Mouse (Mus musculus) brown adipose tissue, adult 24 weeks (tissue): ENCODE measurements around the gene Maff. TPM values are rescaled to one million over a fixed set of nuclear protein-coding genes. Genes with fewer than 3 reads are reported as not detected.

Experiments
- H3K27ac ChIP-seq: fragments of 200-500 bp; replicated peaks from 2 replicates; pipeline ENCODE4 v1.5.1; 2012; ENCODE audit warnings: low read depth, mild to moderate bottlenecking, low read length
- H3K4me1 ChIP-seq: fragments of 200-500 bp; 2 replicates; pipeline ENCODE4 v1.6.1; 2012; ENCODE audit warnings: low read length, mixed read lengths; ENCODE audit not compliant: control insufficient read depth, insufficient read depth, insufficient read length
- H3K4me3 ChIP-seq: fragments of 200-500 bp; 2 replicates; pipeline ENCODE4 v1.5.1; 2012; ENCODE audit warnings: low read depth, mild to moderate bottlenecking, low read length, moderate library complexity; ENCODE audit not compliant: insufficient read depth
- polyA plus RNA-seq: library from polyadenylated mRNA; stranded (reverse); fragments of >200 nt; gene quantifications from 2 replicates; pipeline ENCODE4 v1.2.4, GENCODE M21; 2012; ENCODE audit not compliant: missing spikeins, insufficient read depth, insufficient read length

Maff gene
- polyA plus RNA-seq, 1 experiment = 11.4 TPM

- peak overlapping the region; percentile 85 for H3K4me3 ChIP-seq
- peak overlapping the region; percentile 77 for H3K27ac ChIP-seq
Observed at GRCm38 (mm10) chr15:79347845-79348506, 1.6 kb downstream of the Maff start.

GRCm38 (mm10) chr15:79348651-79349050 lies 2.2 kb downstream of the Maff start:
- Histone ChIP-seq H3K4me1 (peaks cover 12% of the 10 kb centered on the region), H3K27ac (0 out of 2 replicates have a peak overlapping the region, but pooled peaks have one; percentile 14)

More at GRCm38 (mm10) chr15:79347845-79348506, 1.6 kb downstream of the Maff start:
- peaks cover 10% of the 10 kb centered on the region for H3K4me1 ChIP-seq

GRCm38 (mm10) chr15:79350866-79351265 lies 4.4 kb downstream of the Maff start:
- Histone ChIP-seq H3K4me3 (no peak overlapping the region), H3K4me1 (peaks cover 15% of the 10 kb centered on the region), H3K27ac (peak overlapping the region; percentile 53)

More at GRCm38 (mm10) chr15:79348651-79349050, 2.2 kb downstream of the Maff start:
- peak overlapping the region; percentile 85 for H3K4me3 ChIP-seq

GRCm38 (mm10) chr15:79351331-79351767 lies 4.9 kb downstream of the Maff start:
- H3K27ac ChIP-seq = peak overlapping the region; percentile 53

GRCm38 (mm10) chr15:79352479-79352878 lies 6.1 kb downstream of the Maff start:
- Histone ChIP-seq H3K27ac (no peak overlapping the region), H3K4me1 (peaks cover 27% of the 10 kb centered on the region), H3K4me3 (no peak overlapping the region)

More at GRCm38 (mm10) chr15:79351331-79351767, 4.9 kb downstream of the Maff start:
- Histone ChIP-seq H3K4me1 (peaks cover 16% of the 10 kb centered on the region), H3K4me3 (no peak overlapping the region)

- H3K4me3 ChIP-seq = no peak overlapping the region
- H3K27ac ChIP-seq = no peak overlapping the region
- H3K4me1 ChIP-seq = peaks cover 21% of the 10 kb centered on the region
Observed at GRCm38 (mm10) chr15:79353690-79354305, 7.4 kb downstream of the Maff start.

DNA sequence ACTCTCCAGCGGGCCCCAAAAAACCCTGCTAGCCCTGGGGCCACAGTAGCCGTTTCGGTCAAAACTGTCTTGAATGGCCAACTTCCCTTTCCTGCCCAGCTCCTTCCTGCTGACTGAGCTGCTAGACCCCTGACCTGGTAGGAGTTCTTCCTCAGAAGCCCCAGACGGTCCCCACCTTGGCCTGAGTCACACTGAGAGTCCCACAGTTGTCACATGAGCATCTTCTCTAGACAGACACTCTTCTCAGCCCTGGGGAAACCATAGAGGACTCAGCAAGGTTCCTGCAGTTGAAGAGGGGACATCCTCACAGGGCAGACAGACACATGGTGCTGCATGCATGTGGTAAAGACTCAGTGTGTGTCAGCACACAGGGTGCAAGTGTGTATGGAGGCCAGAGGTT lies 8.2 kb downstream of the Maff start:
- Histone ChIP-seq H3K4me3 (no peak overlapping the region), H3K4me1 (peaks cover 21% of the 10 kb centered on the region), H3K27ac (no peak overlapping the region)

DNA sequence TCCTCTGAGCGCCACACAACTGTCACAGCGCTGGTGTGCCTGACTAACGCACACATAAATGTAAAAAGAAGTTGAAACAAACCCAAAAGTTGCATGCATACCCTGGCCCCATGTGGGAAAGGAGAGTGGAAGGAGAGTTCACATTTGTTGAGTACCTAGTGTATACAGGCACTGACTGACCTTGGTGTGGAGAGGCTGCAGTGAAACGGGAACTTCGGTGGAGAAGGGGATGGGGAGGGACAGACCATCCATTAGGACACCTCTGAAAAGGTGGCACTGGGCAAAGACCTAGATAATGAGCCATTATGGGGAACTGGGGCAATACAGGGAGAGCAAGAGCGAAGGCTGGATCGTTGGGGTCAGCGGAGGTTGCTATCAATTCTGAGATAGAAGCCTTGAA lies 10.1 kb downstream of the Maff start:
- H3K27ac ChIP-seq = no peak overlapping the region
- peak overlapping the region; percentile 64 for H3K4me3 ChIP-seq

DNA sequence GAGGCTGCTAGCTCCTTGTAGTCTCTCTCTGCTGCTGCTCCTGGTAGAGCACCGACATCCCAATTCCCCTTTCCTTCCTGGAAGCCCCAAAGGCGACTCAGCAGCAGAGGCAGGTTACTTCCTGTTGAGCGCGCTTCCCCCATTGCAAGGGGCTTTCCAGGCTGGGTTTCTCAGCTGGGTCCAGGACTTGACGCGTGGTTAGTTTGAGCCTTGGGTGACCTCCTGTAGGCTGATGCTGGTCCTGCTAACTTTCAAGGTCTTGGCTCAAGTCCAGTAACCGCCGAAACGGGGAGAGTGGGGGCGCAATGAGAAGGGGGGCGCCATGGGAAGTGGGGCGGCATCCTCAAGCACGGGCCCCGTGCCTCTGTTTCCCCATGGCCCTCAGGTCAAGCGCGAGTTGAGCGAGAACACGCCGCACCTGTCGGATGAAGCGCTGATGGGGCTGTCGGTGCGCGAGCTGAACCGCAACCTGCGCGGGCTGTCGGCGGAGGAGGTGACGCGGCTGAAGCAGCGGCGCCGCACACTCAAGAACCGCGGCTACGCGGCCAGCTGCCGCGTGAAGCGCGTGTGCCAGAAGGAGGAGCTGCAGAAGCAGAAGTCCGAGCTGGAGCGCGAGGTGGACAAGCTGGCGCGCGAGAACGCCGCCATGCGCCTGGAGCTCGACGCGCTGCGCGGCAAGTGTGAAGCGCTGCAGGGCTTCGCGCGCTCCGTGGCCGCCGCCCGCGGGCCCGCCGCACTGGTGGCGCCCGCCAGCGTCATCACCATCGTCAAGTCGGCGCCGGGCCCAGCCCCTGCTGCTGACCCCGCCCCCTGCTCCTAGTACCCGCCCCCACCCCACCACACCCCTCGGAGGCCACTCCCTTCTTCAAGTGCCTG lies 10.9 kb downstream of the Maff start:
- Histone ChIP-seq H3K27ac (peak overlapping the region; percentile 25; the same call in 1 of the 2 replicates), H3K4me3 (peak overlapping the region; percentile 64), H3K4me1 (peaks cover 20% of the 10 kb centered on the region)

More for the DNA sequence above, 10.1 kb downstream of the Maff start:
- peaks cover 20% of the 10 kb centered on the region for H3K4me1 ChIP-seq

DNA sequence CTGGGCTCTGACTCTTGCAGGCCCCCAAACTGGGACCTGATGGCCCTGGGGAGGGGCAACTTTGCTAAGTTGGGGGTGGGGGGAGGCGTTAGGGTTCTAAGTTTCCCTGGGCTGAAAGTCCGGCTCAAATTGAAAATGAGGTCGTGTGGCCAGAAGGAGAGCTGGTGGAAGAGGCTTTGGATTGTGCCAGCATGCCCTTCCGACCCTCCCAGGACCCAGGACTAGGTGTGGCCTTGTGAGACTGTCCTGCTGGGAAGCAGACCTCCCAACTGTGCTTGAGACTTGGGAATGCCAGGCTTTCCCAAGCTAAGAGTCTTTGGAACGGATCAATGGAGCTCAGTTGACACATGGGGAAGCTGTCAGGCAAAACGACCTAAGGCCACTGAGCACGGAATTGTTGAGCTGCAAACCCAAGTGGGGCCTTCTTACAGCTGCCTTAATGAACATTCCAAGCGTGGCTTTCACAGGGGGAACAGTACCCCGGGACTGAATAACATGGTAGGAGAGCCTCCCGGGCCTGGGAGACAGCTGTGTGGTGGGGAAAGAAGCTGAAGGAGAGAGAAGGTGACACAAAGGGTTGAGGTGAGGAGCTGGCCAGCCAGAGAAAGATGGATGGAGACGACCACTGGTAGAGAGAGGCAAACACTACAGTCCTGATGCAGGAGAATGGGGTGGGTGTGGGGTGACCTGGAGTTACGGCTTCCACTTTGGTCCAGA lies 11.7 kb downstream of the Maff start:
- H3K27ac ChIP-seq = peak overlapping the region; percentile 56
- H3K4me3 ChIP-seq = no peak overlapping the region
- H3K4me1 ChIP-seq = peaks cover 20% of the 10 kb centered on the region

GRCm38 (mm10) chr15:79359954-79360353 lies 13.5 kb downstream of the Maff start:
- Histone ChIP-seq H3K27ac (no peak overlapping the region), H3K4me1 (peaks cover 14% of the 10 kb centered on the region), H3K4me3 (no peak overlapping the region)

DNA sequence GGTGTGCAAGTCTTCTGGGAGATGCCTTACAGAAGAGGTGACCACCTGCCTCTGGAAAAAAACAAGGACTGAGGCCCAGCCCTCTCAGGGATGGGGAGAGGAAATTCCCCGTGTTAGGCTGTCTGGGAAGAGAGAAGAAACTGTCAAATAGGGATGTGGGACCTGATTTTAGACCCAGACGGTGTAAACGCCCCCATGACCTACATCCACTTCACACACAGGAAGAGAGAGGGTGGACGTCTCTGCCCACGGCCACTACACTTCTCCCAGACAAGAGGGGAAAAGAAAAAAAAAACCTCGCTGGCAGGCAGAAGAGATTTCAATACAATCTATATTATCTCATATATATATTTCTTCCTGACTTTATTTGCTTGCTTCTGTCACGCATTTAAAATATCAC lies 13.9 kb downstream of the Maff start:
- Histone ChIP-seq H3K4me1 (peaks cover 14% of the 10 kb centered on the region), H3K4me3 (no peak overlapping the region), H3K27ac (no peak overlapping the region)

- Histone ChIP-seq H3K4me1 (peaks cover 14% of the 10 kb centered on the region), H3K4me3 (no peak overlapping the region), H3K27ac (peak overlapping the region; percentile 19)
Observed at GRCm38 (mm10) chr15:79361023-79361422, 14.6 kb downstream of the Maff start.

- H3K27ac ChIP-seq = no peak overlapping the region
- H3K4me3 ChIP-seq = no peak overlapping the region
- H3K4me1 ChIP-seq = peaks cover 11% of the 10 kb centered on the region
Observed at GRCm38 (mm10) chr15:79364120-79364519, 17.7 kb downstream of the Maff start.
